Mouse (Mus musculus): ENCODE data around the gene Zdhhc13. TPM values are rescaled to one million over a fixed set of nuclear protein-coding genes. Genes with fewer than 3 reads are reported as not detected.

Zdhhc13 gene
- polyA plus RNA-seq, 1 experiment from 2014 or later = 41.5 TPM

DNA sequence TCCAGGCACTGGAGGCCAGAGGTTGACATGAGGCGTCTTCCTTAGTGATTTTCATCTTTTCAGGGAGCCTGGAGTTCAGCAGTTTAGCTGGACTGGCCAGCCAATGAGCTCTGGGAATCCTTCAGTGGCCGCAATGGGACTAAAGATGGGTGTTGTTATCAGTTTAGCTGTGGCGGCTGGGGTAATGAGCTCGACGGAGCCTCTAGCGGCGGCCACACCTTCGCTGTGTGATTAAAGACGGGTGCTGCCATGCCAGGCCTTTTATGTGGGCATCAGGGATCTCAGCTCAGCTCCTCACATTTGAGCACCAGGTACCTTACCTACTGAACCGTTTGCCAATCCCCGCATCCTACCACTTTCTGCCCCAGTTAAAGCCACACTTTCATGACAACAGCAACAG, 82.5 kb downstream of the Zdhhc13 start:
- WGBS = 91% methylated on average over 11 of the region's 11 CpGs
- ATAC-seq = no peak
- Histone ChIP-seq H3K4me2 (replicated peaks) (no peak overlapping the region), H3K9me3 (no peaks in the 10 kb centered on the region), H3K9ac (no peak overlapping the region), H3K36me3 (peaks cover 69% of the 10 kb centered on the region), H3K27ac (no peak overlapping the region), H3K4me3 (replicated peaks) (no peak overlapping the region), H3K27me3 (replicated peaks) (no peaks in the 10 kb centered on the region), H3K4me1 (replicated peaks) (no peaks in the 10 kb centered on the region)

DNA sequence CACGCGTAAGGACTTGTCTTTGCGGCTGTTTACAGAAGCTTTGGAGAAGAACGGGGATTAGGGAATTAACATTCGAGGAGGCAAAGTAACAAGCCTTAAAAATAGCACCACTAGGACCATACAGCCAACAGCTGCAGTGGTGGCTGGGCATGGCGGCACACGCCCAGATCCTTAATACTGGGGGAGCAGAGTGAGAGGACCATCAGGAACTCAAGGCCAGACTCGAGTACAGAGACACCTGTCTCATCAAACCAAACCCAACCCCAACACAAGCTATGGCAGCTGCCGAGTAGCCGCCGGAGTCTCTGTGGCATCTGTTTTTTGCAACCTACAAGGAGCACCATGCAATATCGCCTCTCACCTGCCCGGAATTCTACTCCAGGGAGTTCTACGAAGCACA, 86.3 kb downstream of the Zdhhc13 start:
- no peaks in the 10 kb centered on the region for H3K27me3 ChIP-seq (replicated peaks)
- no peak for ATAC-seq
- H3K36me3 ChIP-seq = peaks cover 45% of the 10 kb centered on the region
- H3K9ac ChIP-seq = no peak overlapping the region
- H3K4me2 ChIP-seq (replicated peaks) = no peak overlapping the region
- H3K27ac ChIP-seq = no peak overlapping the region
- WGBS = 88% methylated on average over 14 of the region's 14 CpGs
- H3K4me1 ChIP-seq (replicated peaks) = peaks cover 17% of the 10 kb centered on the region
- no peak overlapping the region for H3K4me3 ChIP-seq (replicated peaks)
- no peaks in the 10 kb centered on the region for H3K9me3 ChIP-seq

DNA sequence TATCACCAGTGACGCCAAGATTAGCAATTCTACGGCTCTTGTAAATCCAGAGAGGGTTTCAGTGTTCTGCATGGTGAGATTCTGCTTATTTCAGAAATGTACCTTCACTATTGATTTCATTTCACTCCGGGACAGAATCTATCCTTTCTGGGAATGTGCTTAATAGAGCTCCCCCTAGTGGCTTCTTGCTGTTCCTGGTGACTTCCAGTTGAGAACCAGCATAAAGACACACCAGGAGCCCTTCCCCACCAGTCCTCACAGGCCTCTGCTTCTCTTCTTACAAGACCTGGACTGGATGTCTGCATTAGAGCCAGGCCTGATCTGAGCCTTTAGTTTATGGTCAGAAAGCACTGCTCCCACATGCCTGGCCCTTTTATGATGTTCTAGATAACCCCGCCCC, 87.7 kb downstream of the Zdhhc13 start:
- WGBS = 75% methylated on average over 4 of the region's 4 CpGs
- no peaks in the 10 kb centered on the region for H3K9me3 ChIP-seq
- H3K4me3 ChIP-seq (replicated peaks) = no peak overlapping the region
- peaks cover 31% of the 10 kb centered on the region for H3K36me3 ChIP-seq
- no peak overlapping the region for H3K9ac ChIP-seq
- H3K4me1 ChIP-seq (replicated peaks) = peaks cover 17% of the 10 kb centered on the region
- no peaks in the 10 kb centered on the region for H3K27me3 ChIP-seq (replicated peaks)
- no peak overlapping the region for H3K4me2 ChIP-seq (replicated peaks)
- ATAC-seq = no peak
- H3K27ac ChIP-seq = no peak overlapping the region

Other genes with a start within 250 kb of the Zdhhc13 start
- gene Mrgprb2, start 230.9 kb upstream of the Zdhhc13 start, polyA plus RNA-seq (2015; fragmentation: Nextera tagmentation; extraction: Ambion mirVana) = not detected in 2 replicates
- not detected in 2 replicates for gene Mrgprb3, start 145.2 kb upstream of the Zdhhc13 start, polyA plus RNA-seq (2015; fragmentation: Nextera tagmentation; extraction: Ambion mirVana)
- 0.53 and 0.94 TPM in 2 replicates for gene Csrp3, start 59.0 kb downstream of the Zdhhc13 start, polyA plus RNA-seq (2015; fragmentation: Nextera tagmentation; extraction: Ambion mirVana)
- 22.3 and 23.5 TPM in 2 replicates for gene E2f8, start 92.6 kb downstream of the Zdhhc13 start, polyA plus RNA-seq (2015; fragmentation: Nextera tagmentation; extraction: Ambion mirVana)
- 17.7 and 19.1 TPM in 2 replicates for gene Nav2, start 119.7 kb downstream of the Zdhhc13 start, polyA plus RNA-seq (2015; fragmentation: Nextera tagmentation; extraction: Ambion mirVana)

Data from intestine, embryonic 15.5 days (tissue).